Mouse (Mus musculus): Measurements from ENCODE around the gene Stat6.
A peak's percentile ranks its signal among the peaks of the same experiment; 100 is the strongest.
"Not testable (repeated sequence)": the region's sequence is repeated elsewhere in the genome, so short reads cannot be mapped to it uniquely, and the experiment has no call there.

Stat6 gene

GRCm38 (mm10) chr10:127652906-127653638, 10.3 kb downstream of the Stat6 start:
- no peak for DNase-seq (ENCODE audit: low read depth, low spot score)

DNA sequence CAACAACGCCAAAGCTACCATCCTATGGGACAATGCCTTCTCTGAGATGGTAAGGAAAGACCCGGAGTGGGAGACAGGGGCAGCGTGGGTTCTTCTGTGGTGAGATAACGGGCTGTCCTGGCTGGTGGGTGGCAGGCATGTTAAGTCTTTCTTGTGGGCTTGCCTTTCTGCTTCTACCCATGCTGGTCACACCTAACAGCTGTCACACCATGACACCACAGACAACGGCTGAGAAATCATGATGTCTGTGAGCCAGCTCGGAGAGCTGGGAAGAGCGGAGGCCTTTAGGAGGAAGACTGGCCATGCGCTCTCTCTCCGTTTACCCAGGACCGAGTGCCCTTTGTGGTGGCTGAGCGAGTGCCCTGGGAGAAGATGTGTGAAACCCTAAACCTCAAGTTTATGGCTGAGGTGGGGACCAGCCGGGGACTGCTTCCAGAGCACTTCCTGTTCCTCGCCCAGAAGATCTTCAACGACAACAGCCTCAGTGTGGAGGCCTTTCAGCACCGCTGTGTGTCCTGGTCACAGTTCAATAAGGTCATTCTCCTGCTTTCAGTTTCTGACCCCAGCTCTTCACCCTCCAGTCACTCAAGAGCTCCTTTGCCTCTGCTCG, 12.3 kb downstream of the Stat6 start:
- DNase-seq (ENCODE audit: low read depth, low spot score): no peak

- not testable (repeated sequence) for DNase-seq (ENCODE audit: low read depth, low spot score)
Observed at GRCm38 (mm10) chr10:127657617-127658016, 14.8 kb downstream of the Stat6 start.

DNA sequence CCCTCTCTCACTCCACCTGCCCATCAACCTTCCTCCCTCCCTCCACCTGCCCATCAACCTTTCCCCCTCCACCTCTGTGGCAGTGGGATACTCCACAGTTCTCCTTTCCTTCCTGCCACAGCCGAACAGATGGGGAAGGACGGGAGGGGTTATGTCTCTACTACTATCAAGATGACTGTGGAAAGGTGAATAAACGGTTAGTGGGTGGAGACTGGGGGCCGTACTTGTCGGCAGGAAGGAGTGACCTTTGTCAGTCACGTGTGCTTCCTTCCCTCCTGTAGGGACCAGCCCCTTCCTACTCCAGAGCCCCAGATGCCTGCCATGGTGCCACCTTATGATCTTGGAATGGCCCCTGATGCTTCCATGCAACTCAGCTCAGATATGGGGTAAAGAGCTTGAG, 15.3 kb downstream of the Stat6 start:
- DNase-seq (ENCODE audit: low read depth, low spot score): no peak

DNA sequence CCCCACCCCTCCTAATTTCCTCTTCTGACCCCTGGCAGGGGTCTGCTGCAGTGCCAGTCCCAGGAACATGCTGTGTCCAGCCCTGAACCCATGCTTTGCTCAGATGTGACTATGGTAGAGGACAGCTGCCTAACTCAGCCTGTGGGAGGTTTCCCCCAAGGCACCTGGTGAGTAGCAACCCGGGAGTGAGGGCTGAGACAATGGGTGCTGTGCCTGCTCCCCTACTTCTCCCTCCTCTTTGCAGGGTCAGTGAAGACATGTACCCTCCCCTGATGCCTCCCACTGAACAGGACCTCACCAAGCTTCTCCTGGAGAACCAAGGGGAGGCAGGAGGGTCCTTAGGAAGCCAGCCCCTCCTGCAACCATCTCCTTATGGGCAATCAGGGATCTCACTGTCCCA, 16.8 kb downstream of the Stat6 start:
- DNase-seq (ENCODE audit: low read depth, low spot score): no peak

GRCm38 (mm10) chr10:127661291-127661914, 18.6 kb downstream of the Stat6 start:
- DNase-seq (ENCODE audit: low read depth, low spot score): no peak

DNA sequence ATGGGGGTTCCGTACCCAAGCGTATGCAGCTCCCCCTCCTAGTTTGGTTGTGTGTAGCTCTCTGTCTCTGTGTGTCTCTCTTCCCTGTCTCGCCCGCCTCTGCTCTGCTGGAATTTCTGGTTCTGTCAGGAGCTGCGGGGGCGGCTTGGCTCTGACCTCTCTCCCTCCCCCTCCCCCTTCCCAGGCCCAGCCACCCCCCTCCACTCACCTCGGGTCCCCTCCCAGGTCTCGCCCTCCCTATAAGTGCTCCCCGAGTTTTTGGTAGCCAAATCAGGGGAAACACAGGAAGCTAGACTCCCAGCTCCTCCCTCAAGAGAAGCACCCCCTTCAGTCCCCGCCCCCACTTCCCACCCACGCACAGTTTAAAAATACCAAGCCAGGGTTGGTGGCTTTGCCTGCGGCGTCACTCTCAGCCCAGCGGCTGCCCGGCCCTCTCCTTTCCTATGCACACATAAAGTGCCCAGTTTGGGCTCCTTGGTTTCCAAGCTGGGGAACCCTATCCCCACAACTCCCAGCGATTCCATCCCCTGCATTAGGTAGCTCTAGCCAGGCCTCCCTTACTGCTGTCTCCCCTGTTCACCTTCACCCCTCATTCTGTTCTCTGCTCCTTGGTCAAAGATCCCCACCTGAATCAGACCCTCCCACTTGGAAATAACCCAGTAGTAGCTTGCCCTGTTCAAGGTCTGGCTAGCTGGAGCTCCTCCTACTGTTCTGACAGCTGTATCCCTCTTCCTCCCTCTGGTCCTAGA, 19.3 kb downstream of the Stat6 start:
- DNase-seq (ENCODE audit: low read depth, low spot score): no peak

DNA sequence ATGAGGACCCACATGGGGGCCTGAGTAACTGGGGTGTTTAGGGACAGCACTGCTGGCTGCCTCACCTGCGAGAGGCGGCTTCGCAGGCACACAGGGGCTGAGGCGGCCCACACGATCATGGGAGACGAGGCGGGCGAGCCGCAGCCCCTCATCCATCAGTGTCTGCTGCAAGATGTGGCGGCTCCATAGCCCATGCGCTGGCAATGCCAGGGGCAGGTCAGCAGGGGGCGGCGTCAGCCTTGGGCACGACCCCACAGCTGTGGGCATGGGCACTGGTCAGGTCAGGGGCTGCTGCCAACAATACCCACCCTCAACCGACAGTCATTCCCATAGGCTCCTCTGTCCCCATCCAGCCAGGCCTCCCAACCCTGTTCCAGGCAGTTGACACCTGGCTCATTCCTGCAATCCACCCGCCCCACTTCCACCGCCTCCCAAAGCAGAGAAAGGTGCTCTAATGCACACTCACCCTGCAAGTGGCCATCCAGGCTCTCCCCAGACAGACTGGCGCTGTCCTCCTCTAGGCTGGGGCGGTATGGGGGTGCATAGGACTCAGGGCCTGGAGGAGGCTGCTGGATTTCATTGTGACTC, 20.0 kb downstream of the Stat6 start:
- DNase-seq (ENCODE audit: low read depth, low spot score): no peak

GRCm38 (mm10) chr10:127663590-127663989, 20.8 kb downstream of the Stat6 start:
- no peak for DNase-seq (ENCODE audit: low read depth, low spot score)

DNA sequence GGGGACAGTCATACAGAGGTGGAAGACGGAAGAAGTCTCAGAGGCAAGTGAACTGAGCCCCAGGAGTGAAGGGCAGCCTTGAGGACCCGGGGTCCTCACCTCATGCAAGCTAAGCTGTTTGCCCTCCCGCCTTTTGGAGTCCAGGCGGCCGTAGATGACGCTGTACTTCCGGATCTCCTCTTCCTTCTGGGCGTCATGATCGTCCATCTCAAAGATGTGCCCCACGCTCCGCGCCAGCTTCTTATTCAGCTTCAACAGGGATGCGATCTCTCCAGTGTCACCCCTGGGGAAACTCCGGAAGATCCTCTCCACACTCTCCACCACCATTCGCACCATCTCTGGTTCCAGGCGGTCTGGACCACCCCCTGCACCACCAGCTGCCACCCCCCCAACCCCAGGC, 21.4 kb downstream of the Stat6 start:
- no peak for DNase-seq (ENCODE audit: low read depth, low spot score)

- DNase-seq (ENCODE audit: low read depth, low spot score): no peak
Observed at GRCm38 (mm10) chr10:127664891-127665290, 22.1 kb downstream of the Stat6 start.

- DNase-seq (ENCODE audit: low read depth, low spot score): no peak
Observed at GRCm38 (mm10) chr10:127665366-127666181, 22.8 kb downstream of the Stat6 start.

DNA sequence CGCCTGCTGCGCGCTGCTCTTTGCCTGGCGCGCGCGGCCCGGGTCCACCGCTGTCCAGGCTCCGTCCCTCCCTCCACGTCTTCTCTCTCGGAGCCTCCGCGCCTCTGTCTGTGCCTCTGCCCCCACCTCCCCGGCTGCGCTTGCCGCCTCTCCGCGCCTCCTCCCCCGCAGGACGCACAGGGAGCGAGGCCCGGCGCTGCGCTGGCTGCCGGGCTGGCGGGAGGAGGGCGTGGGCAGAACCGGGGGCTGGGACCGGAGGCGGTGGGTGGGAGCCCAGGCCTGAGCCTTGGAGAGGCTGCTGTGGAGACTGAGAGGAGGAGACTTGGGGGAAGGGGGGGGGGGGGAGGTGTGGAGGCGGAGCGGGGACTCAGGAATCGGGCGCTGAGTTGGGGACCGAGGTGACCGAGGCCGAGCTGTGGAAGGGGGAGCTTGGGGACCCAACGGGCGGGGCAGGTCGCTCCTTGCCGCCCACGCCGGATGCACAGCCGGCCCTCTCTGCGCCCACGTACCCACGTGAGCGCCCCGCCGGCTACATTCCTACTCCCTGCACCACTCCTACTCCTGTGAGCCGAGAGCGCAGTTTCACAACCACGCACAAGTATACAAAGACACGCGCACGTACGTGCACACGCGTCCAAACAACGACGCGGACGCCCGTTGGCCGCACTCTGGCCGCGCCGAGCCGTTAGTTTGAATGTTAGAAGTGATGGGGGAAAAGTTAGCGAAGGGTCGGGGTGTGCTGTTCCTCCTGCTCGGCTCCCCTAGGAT, 23.9 kb downstream of the Stat6 start, which contains the start of gene Nemp1:
Gene Nemp1, plus strand, starts transcription at position 401 of the 768 bp plus-strand sequence.
- no peak for DNase-seq (ENCODE audit: low read depth, low spot score)

GRCm38 (mm10) chr10:127667269-127668092, 24.7 kb downstream of the Stat6 start:
- no peak for DNase-seq (ENCODE audit: low read depth, low spot score)

- DNase-seq (ENCODE audit: low read depth, low spot score): no peak
Observed at GRCm38 (mm10) chr10:127668093-127669050, 25.6 kb downstream of the Stat6 start, which contains the start of gene Nab2. Nab2 (minus strand) TSS chr10:127668568.

DNA sequence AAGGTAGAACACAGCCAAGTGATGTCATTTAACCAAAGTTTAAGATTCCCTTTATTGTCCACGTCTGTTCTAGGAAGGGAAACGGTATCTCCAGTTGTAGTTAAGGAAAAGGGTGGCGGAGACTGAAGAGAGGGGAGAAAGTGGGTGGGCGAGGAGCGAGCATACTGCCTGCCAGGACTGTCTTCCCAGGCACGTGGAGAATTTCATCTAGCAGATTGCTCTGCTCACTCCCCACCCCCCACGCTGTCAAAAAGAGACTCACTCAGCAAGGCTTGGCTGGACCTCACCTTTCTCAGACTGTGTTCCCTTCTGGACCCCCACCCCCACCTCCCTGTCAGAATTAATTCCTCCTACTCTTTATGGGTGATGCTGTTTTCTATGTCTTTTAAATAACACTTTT, 26.4 kb downstream of the Stat6 start:
- no peak for DNase-seq (ENCODE audit: low read depth, low spot score)

- no peak for DNase-seq (ENCODE audit: low read depth, low spot score)
Observed at GRCm38 (mm10) chr10:127670185-127670584, 27.4 kb downstream of the Stat6 start.

GRCm38 (mm10) chr10:127671276-127671675, 28.5 kb downstream of the Stat6 start:
- peak; percentile 25 for DNase-seq (ENCODE audit: low read depth, low spot score)
